Mouse (Mus musculus) urinary bladder, postnatal 25 days (tissue): ENCODE measurements around the gene Slc2a4.
A peak's percentile ranks its signal among the peaks of the same experiment; 100 is the strongest.
"Not testable (repeated sequence)": the region's sequence is repeated elsewhere in the genome, so short reads cannot be mapped to it uniquely, and the experiment has no call there.

Experiments
- DNase-seq: peaks from one replicate; pipeline ENCODE4 v3.0.0; 2022; ENCODE audit warnings: low spot score

The Slc2a4 gene

GRCm38 (mm10) chr11:69919661-69920265, 28.2 kb downstream of the Slc2a4 start:
- peak; percentile 72 for DNase-seq

- no peak for DNase-seq
Observed at GRCm38 (mm10) chr11:69919053-69919452, 28.9 kb downstream of the Slc2a4 start.

GRCm38 (mm10) chr11:69918118-69918517, 29.9 kb downstream of the Slc2a4 start:
- no peak for DNase-seq

GRCm38 (mm10) chr11:69917379-69917948, 30.5 kb downstream of the Slc2a4 start:
- DNase-seq: no peak

- not testable (repeated sequence) for DNase-seq
Observed at GRCm38 (mm10) chr11:69916652-69917378, 31.2 kb downstream of the Slc2a4 start.

- DNase-seq: no peak
Observed at GRCm38 (mm10) chr11:69915667-69916627, 32.0 kb downstream of the Slc2a4 start.

GRCm38 (mm10) chr11:69914917-69915430, 33.0 kb downstream of the Slc2a4 start:
- DNase-seq: no peak

- no peak for DNase-seq
Observed at GRCm38 (mm10) chr11:69914372-69914764, 33.6 kb downstream of the Slc2a4 start.

GRCm38 (mm10) chr11:69913554-69914371, 34.2 kb downstream of the Slc2a4 start, which contains the start of gene Gps2:
Gene Gps2, plus strand, starts transcription at chr11:69913888.
- peak; percentile 89 for DNase-seq

- DNase-seq: no peak
Observed at GRCm38 (mm10) chr11:69912716-69913530, 35.1 kb downstream of the Slc2a4 start.

GRCm38 (mm10) chr11:69911701-69912100, 36.3 kb downstream of the Slc2a4 start:
- DNase-seq: no peak

GRCm38 (mm10) chr11:69910781-69911560, 37.0 kb downstream of the Slc2a4 start:
- no peak for DNase-seq

GRCm38 (mm10) chr11:69910177-69910576, 37.8 kb downstream of the Slc2a4 start:
- no peak for DNase-seq

- DNase-seq: no peak
Observed at GRCm38 (mm10) chr11:69909174-69909573, 38.8 kb downstream of the Slc2a4 start.

GRCm38 (mm10) chr11:69908645-69909044, 39.3 kb downstream of the Slc2a4 start:
- DNase-seq: no peak

- no peak for DNase-seq
Observed at GRCm38 (mm10) chr11:69904311-69904710, 43.7 kb downstream of the Slc2a4 start.

GRCm38 (mm10) chr11:69902972-69903371, 45.0 kb downstream of the Slc2a4 start:
- DNase-seq: no peak

GRCm38 (mm10) chr11:69901993-69902392, 46.0 kb downstream of the Slc2a4 start:
- DNase-seq: peak; percentile 25

GRCm38 (mm10) chr11:69901406-69901846, 46.6 kb downstream of the Slc2a4 start:
- peak; percentile 77 for DNase-seq
